Mouse (Mus musculus): ENCODE results near the gene Carns1. TPM values are rescaled to one million over a fixed set of nuclear protein-coding genes. Genes with fewer than 3 reads are reported as not detected.

The Carns1 gene
- polyA plus RNA-seq, 1 experiment from 2014 or later: 4.4 TPM

DNA sequence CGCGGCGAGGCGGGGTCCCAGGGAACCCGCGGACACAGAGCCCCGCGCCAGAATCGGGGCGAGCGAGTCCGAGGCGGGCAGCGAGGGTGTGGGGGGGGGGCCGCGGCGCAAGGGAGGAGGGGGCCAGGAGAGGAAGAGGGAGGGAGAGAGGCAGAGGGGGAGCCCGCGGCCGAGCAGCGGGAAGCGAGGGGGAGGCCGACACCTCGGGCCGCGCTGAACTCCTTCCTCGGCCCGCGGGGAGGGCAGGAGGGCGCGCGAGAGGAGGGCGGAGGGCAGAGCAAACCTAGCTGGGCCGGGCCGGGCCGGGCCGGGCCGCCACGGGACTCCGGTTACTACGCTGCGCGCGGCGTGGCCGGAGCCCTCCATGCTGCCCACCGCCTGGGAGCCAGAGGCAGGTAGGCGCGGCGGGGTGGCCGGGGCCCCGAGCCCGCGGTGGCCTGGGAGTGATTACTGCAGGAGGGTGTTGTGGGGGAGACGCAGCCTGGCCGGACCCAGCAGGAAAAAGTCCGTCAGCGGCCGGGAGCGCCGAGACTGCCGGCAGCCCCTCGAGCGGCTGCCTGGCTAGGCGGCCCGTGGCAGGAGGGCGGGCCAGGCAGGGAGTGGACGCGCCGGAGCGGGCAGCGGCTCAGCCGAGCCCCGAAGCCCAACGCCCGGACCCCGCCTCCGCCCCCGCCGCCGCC lies 39.6 kb upstream of the Carns1 start:
- Histone ChIP-seq H3K9ac (peak overlapping the region; percentile 89), H3K27ac (replicated peaks) (peak overlapping the region; percentile 73), H3K27me3 (replicated peaks) (peaks cover 92% of the 10 kb centered on the region), H3K4me1 (peaks cover 64% of the 10 kb centered on the region), H3K4me2 (peak overlapping the region; percentile 99), H3K36me3 (no peaks in the 10 kb centered on the region), H3K9me3 (no peaks in the 10 kb centered on the region), H3K4me3 (peak overlapping the region; percentile 74)
- ATAC-seq (ENCODE audit: extremely low read depth, insufficient number of reproducible peaks, low FRiP score, low TSS enrichment): 0 out of 2 replicates have a peak, but pooled peaks have one; percentile 12
- WGBS: under 1% methylated on average over 36 of the region's 81 CpGs

- WGBS: 0% methylated on average over 49 of the region's 49 CpGs
- H3K9me3 ChIP-seq: no peaks in the 10 kb centered on the region
- peaks cover 89% of the 10 kb centered on the region for H3K27me3 ChIP-seq (replicated peaks)
- no peaks in the 10 kb centered on the region for H3K36me3 ChIP-seq
- H3K9ac ChIP-seq: peak within 1 kb of the TSS; percentile 89
- peak within 1 kb of the TSS; percentile 99 for H3K4me2 ChIP-seq
- peak within 1 kb of the TSS; percentile 73 for H3K27ac ChIP-seq (replicated peaks)
- peak within 1 kb of the TSS; percentile 74 for H3K4me3 ChIP-seq
- ATAC-seq (ENCODE audit: extremely low read depth, insufficient number of reproducible peaks, low FRiP score, low TSS enrichment): 0 out of 2 replicates have a peak, but pooled peaks have one; percentile 20
- peaks cover 58% of the 10 kb centered on the region for H3K4me1 ChIP-seq
Observed at GRCm38 (mm10) chr19:4214071-4214770, 38.9 kb upstream of the Carns1 start, which contains the start of the genes Clcf1 and AC109138.7. Gene Clcf1 (plus strand): TSS chr19:4214238. Gene AC109138.7 (plus strand): TSS chr19:4214357.

DNA sequence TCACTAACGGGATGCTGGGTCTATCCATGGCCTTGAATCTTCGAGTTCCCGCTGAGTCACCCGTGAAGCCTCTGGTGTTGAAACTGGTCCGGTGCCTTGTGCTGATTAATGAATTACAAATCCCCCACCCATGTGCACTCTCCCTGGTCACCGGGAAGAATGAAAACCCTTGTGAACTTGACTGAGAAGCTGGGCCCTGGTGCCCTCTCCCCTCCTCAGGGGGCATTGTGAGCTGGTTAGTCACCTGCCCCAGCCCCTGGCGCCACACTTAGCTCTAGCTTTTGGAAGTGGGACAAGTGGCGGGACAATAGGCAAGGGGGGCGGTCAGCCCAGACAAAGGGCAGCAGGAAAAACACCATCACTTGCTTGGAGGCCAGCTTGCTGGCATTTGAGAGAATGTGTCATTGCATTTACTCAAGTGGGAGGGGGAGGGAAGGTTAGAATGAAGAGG lies 38.3 kb upstream of the Carns1 start:
- peak overlapping the region; percentile 12; the same call in 1 of the 2 replicates for H3K27ac ChIP-seq (replicated peaks)
- H3K4me3 ChIP-seq: peak overlapping the region; percentile 74
- peaks cover 86% of the 10 kb centered on the region for H3K27me3 ChIP-seq (replicated peaks)
- H3K9ac ChIP-seq: peak overlapping the region; percentile 89
- ATAC-seq (ENCODE audit: extremely low read depth, insufficient number of reproducible peaks, low FRiP score, low TSS enrichment): no peak
- peaks cover 55% of the 10 kb centered on the region for H3K4me1 ChIP-seq
- 7% methylated on average over 9 of the region's 9 CpGs for WGBS
- no peaks in the 10 kb centered on the region for H3K36me3 ChIP-seq
- peak overlapping the region; percentile 99 for H3K4me2 ChIP-seq
- H3K9me3 ChIP-seq: no peaks in the 10 kb centered on the region

DNA sequence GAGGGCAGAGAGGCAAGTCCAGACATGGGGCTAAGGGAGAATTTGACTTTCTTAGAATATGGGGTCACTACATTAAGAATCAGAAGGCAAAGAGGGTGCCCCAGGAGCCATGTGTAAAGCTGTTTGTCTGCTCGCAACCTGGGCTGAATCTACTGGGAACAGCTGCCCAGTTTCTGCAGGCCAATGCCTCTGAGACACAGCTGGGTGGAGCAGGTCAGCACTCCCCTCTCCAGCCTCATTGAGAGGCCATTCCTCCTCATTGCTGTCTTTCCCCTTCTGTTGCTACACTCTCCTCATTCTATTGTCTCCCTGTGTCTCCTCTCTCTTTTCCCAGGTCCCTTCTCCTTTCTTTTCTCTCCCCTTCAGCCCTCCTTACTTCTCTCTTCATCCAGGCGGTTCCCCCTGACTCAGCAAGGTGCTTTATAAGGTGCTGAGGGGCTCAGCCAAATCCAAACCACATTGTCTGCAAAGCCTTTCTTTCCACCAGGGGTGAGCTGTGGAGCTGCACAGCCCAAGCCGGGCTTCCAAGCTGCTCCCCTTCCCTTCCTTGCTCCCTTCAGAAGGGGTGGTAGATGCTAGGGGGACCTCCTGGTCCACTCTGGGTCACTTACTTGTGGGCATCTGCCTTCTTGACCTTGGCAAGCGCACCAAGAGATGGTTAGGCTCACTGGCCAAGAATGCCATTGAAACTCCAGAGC lies 36.8 kb upstream of the Carns1 start:
- no peak overlapping the region for H3K27ac ChIP-seq (replicated peaks)
- no peaks in the 10 kb centered on the region for H3K9me3 ChIP-seq
- no peak overlapping the region for H3K4me3 ChIP-seq
- ATAC-seq (ENCODE audit: extremely low read depth, insufficient number of reproducible peaks, low FRiP score, low TSS enrichment): no peak
- no peak overlapping the region for H3K9ac ChIP-seq
- peaks cover 48% of the 10 kb centered on the region for H3K4me1 ChIP-seq
- H3K36me3 ChIP-seq: no peaks in the 10 kb centered on the region
- no peak overlapping the region for H3K4me2 ChIP-seq
- peaks cover 71% of the 10 kb centered on the region for H3K27me3 ChIP-seq (replicated peaks)
- 28% methylated on average over 4 of the region's 4 CpGs for WGBS

DNA sequence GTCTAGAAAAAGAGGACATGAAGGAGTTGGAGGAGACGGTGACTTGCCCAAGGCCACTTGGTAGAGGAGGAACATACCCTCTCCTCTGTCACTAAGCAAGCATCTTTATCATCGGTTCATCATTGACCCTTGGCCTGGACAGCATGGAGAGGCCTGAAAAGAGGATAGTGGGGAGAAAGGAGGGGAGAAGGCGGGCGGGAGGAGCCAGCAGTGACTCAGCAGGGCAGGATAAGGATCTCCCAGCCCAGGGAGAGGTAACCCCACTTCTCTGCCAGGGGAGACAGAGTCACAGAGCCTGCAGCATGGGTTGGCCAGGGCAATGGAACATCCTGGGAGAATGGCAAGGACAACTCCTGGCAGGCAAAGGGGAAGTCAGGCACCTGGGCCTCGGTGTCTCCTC lies 33.3 kb upstream of the Carns1 start:
- WGBS: 73% methylated on average over 5 of the region's 5 CpGs
- Histone ChIP-seq H3K4me2 (no peak overlapping the region), H3K9me3 (no peaks in the 10 kb centered on the region), H3K9ac (no peak overlapping the region), H3K27ac (replicated peaks) (no peak overlapping the region), H3K4me1 (peaks cover 15% of the 10 kb centered on the region), H3K4me3 (no peak overlapping the region), H3K27me3 (replicated peaks) (peaks cover 65% of the 10 kb centered on the region), H3K36me3 (no peaks in the 10 kb centered on the region)
- ATAC-seq (ENCODE audit: extremely low read depth, insufficient number of reproducible peaks, low FRiP score, low TSS enrichment): no peak

- 3% methylated on average over 2 of the region's 2 CpGs for WGBS
- H3K27me3 ChIP-seq (replicated peaks): peaks cover 53% of the 10 kb centered on the region
- no peak overlapping the region for H3K4me3 ChIP-seq
- peaks cover 6% of the 10 kb centered on the region for H3K4me1 ChIP-seq
- ATAC-seq (ENCODE audit: extremely low read depth, insufficient number of reproducible peaks, low FRiP score, low TSS enrichment): no peak
- no peaks in the 10 kb centered on the region for H3K36me3 ChIP-seq
- H3K9me3 ChIP-seq: no peaks in the 10 kb centered on the region
- H3K27ac ChIP-seq (replicated peaks): no peak overlapping the region
- H3K9ac ChIP-seq: 0 out of 2 replicates have a peak overlapping the region, but pooled peaks have one; percentile 8
- H3K4me2 ChIP-seq: no peak overlapping the region
Observed at GRCm38 (mm10) chr19:4206971-4207370, 31.7 kb upstream of the Carns1 start.

DNA sequence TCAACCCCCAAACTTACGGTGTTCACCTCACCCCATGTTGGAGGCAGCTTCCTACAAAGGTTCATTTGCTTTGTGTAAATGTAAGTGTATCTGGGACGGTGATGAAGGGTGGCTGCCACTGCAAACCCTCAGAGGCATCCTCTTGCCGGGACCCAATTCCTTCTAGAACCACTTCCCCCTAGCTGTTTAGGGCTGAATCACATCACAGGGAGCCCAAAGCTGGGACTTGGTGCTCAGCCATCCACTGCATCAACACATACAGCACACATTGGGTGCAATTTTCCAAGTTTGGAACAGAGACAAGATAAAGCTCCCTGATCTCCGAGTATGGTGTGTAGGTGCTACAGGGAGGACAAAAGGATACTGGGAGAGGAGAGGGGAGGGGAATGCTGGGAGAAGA lies 29.6 kb upstream of the Carns1 start:
- H3K4me3 ChIP-seq: no peak overlapping the region
- H3K9ac ChIP-seq: no peak overlapping the region
- 59% methylated on average over 4 of the region's 4 CpGs for WGBS
- peaks cover 6% of the 10 kb centered on the region for H3K36me3 ChIP-seq
- H3K9me3 ChIP-seq: no peaks in the 10 kb centered on the region
- no peak overlapping the region for H3K4me2 ChIP-seq
- ATAC-seq (ENCODE audit: extremely low read depth, insufficient number of reproducible peaks, low FRiP score, low TSS enrichment): no peak
- H3K4me1 ChIP-seq: peaks cover 21% of the 10 kb centered on the region
- peaks cover 32% of the 10 kb centered on the region for H3K27me3 ChIP-seq (replicated peaks)
- H3K27ac ChIP-seq (replicated peaks): no peak overlapping the region

- 60% methylated on average over 13 of the region's 13 CpGs for WGBS
- peaks cover 17% of the 10 kb centered on the region for H3K36me3 ChIP-seq
- no peak overlapping the region for H3K4me2 ChIP-seq
- no peaks in the 10 kb centered on the region for H3K9me3 ChIP-seq
- H3K9ac ChIP-seq: peak overlapping the region; percentile 45; the same call in 1 of the 2 replicates
- H3K27ac ChIP-seq (replicated peaks): peak overlapping the region; percentile 26; the same call in 1 of the 2 replicates
- H3K4me3 ChIP-seq: no peak overlapping the region
- H3K27me3 ChIP-seq (replicated peaks): peaks cover 31% of the 10 kb centered on the region
- peaks cover 22% of the 10 kb centered on the region for H3K4me1 ChIP-seq
- no peak for ATAC-seq (ENCODE audit: extremely low read depth, insufficient number of reproducible peaks, low FRiP score, low TSS enrichment)
Observed at GRCm38 (mm10) chr19:4203604-4204326, 28.5 kb upstream of the Carns1 start.

- Histone ChIP-seq H3K4me2 (no peak overlapping the region), H3K9ac (peak overlapping the region; percentile 93; the same call in 1 of the 2 replicates), H3K9me3 (no peaks in the 10 kb centered on the region), H3K36me3 (peaks cover 23% of the 10 kb centered on the region), H3K27me3 (replicated peaks) (peaks cover 31% of the 10 kb centered on the region), H3K4me3 (no peak overlapping the region), H3K27ac (replicated peaks) (no peak overlapping the region), H3K4me1 (peaks cover 22% of the 10 kb centered on the region)
- no peak for ATAC-seq (ENCODE audit: extremely low read depth, insufficient number of reproducible peaks, low FRiP score, low TSS enrichment)
- WGBS: 67% methylated on average over 3 of the region's 3 CpGs
Observed at GRCm38 (mm10) chr19:4203148-4203547, 27.9 kb upstream of the Carns1 start.

DNA sequence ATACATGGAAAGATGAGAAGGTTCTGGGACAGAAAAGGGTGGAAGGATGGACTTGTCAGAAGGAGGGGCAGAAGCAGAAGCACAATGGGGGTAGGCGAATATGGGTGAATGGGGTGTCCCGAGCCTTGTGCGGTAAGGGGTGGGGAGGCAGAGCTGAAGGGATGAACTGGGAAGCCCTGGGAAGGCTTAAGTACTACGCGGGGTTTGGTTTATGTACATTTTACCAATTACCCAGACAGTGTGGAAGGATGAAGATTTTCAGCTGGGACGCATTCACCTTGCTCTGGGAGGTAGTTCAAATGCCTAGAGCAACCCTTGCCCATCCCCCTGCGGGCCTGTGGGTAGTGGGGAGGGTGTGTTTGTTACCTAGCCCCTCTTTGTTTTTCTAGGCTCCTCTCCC lies 26.9 kb upstream of the Carns1 start:
- Histone ChIP-seq H3K4me1 (peaks cover 23% of the 10 kb centered on the region), H3K27ac (replicated peaks) (0 out of 2 replicates have a peak overlapping the region, but pooled peaks have one; percentile 77), H3K4me2 (peak overlapping the region; percentile 97), H3K9ac (peak overlapping the region; percentile 93), H3K27me3 (replicated peaks) (peaks cover 31% of the 10 kb centered on the region), H3K36me3 (peaks cover 33% of the 10 kb centered on the region), H3K4me3 (peak overlapping the region; percentile 83), H3K9me3 (no peaks in the 10 kb centered on the region)
- no peak for ATAC-seq (ENCODE audit: extremely low read depth, insufficient number of reproducible peaks, low FRiP score, low TSS enrichment)
- 36% methylated on average over 7 of the region's 7 CpGs for WGBS
